In the genomic region with DNA sequence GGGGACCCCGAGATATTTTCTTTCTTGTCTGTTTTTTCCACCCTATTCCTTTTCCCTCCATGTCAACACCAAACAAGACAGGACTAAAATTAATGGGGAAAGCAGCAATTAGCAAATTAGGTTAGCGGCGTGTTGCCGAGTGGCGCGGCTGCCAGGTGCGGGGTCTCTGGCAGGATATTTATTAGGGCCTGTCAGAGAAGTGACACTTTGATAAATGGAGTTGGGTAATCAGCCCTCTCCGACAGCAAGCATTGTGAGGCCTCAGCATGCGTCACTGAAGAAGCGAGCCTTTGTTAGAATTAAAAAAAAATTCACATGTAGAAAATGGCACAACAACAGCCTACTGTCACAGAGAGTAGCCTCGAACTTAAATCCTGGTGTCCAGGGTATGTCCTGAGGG, we compare ENCODE assay signal across 24 mouse cellular contexts.
A peak's percentile ranks its signal among the peaks of the same experiment; 100 is the strongest.
DNase-seq lines count a peak whose midpoint lies in the region; ATAC-seq and TF ChIP-seq lines count a peak whose summit lies in the region.
"Had no signal": no experiment of that assay in that cellular context is flagged by ENCODE, and none has a peak within 500 bp of the region (broad histone marks: within the 10 kb centered on the region; RNA-seq: fewer than 3 reads in every experiment).

No protein-coding gene starts in this region.

- no peaks in the 10 kb centered on the region for H3K36me3 ChIP-seq in midbrain, postnatal 0 days (ENCODE audit: insufficient read depth, low read length)
- H3K36me3 ChIP-seq in midbrain, embryonic 14.5 days (ENCODE audit: control insufficient read depth, insufficient read depth, low read length) = no peaks in the 10 kb centered on the region
- H3K36me3 ChIP-seq in forebrain, embryonic 13.5 days (ENCODE audit: poor library complexity, severe bottlenecking) = no peaks in the 10 kb centered on the region
- H3K36me3 ChIP-seq in hindbrain, embryonic 11.5 days (ENCODE audit: control insufficient read depth, insufficient read depth, low read length) = no peaks in the 10 kb centered on the region
- H3K36me3 ChIP-seq in midbrain, embryonic 13.5 days = no peaks in the 10 kb centered on the region
- H3K36me3 ChIP-seq: embryonic facial prominence, embryonic 15.5 days; heart, embryonic 12.5 days; hindbrain, embryonic 15.5 days; limb, embryonic 15.5 days; liver, embryonic 15.5 days had no signal

- H3K4me3 ChIP-seq in midbrain, postnatal 0 days (ENCODE audit: low read depth, low read length) = no peak overlapping the region
- no peak overlapping the region for H3K4me3 ChIP-seq in midbrain, embryonic 14.5 days (replicated peaks; ENCODE audit: low read depth, low read length)
- no peak overlapping the region for H3K4me3 ChIP-seq in forebrain, embryonic 13.5 days
- H3K4me3 ChIP-seq in hindbrain, embryonic 11.5 days (ENCODE audit: low read depth, low read length) = no peak overlapping the region
- no peak overlapping the region for H3K4me3 ChIP-seq in midbrain, embryonic 13.5 days (replicated peaks)
- H3K4me3 ChIP-seq: embryonic facial prominence, embryonic 15.5 days; heart, embryonic 12.5 days; hindbrain, embryonic 15.5 days; limb, embryonic 15.5 days; liver, embryonic 15.5 days had no signal

- H3K27me3 ChIP-seq in midbrain, postnatal 0 days (ENCODE audit: insufficient read depth, low read length) = no peaks in the 10 kb centered on the region
- no peaks in the 10 kb centered on the region for H3K27me3 ChIP-seq in midbrain, embryonic 14.5 days (ENCODE audit: control insufficient read depth, insufficient read depth, low read length)
- H3K27me3 ChIP-seq in forebrain, embryonic 13.5 days = no peaks in the 10 kb centered on the region
- no peaks in the 10 kb centered on the region for H3K27me3 ChIP-seq in hindbrain, embryonic 11.5 days (ENCODE audit: control insufficient read depth, insufficient read depth, low read length)
- H3K27me3 ChIP-seq in midbrain, embryonic 13.5 days = no peaks in the 10 kb centered on the region
- H3K27me3 ChIP-seq: embryonic facial prominence, embryonic 15.5 days; heart, embryonic 12.5 days; hindbrain, embryonic 15.5 days; limb, embryonic 15.5 days; liver, embryonic 15.5 days had no signal

- DNase-seq in midbrain, postnatal 0 days (ENCODE audit: low spot score) = peak; percentile 26
- no peak for DNase-seq in midbrain, embryonic 14.5 days
- DNase-seq in hindbrain, embryonic 11.5 days (ENCODE audit: low spot score) = peak; percentile 26
- peak; percentile 9 for DNase-seq in mesoderm, embryonic 11.5 days (ENCODE audit: low read depth, low spot score)
- DNase-seq in kidney, postnatal 10 days = no peak
- DNase-seq in adrenal gland, postnatal 25 days = no peak
- DNase-seq: adrenal gland, postnatal 14 days; cerebellum, adult 11-12 months; cerebellum, postnatal 14 days; gastrocnemius, postnatal 14 days; heart, adult 18-20 months; heart, postnatal 10 days; kidney, postnatal 4 days; left cerebral cortex, postnatal 4 days; lung, postnatal 4 days had no signal

- H3K9me3 ChIP-seq in midbrain, postnatal 0 days (ENCODE audit: low read length) = no peaks in the 10 kb centered on the region
- no peaks in the 10 kb centered on the region for H3K9me3 ChIP-seq in midbrain, embryonic 14.5 days (ENCODE audit: control insufficient read depth, low read length)
- H3K9me3 ChIP-seq in forebrain, embryonic 13.5 days (replicated peaks) = no peaks in the 10 kb centered on the region
- no peaks in the 10 kb centered on the region for H3K9me3 ChIP-seq in hindbrain, embryonic 11.5 days (ENCODE audit: control insufficient read depth, low read length)
- no peaks in the 10 kb centered on the region for H3K9me3 ChIP-seq in midbrain, embryonic 13.5 days
- H3K9me3 ChIP-seq: embryonic facial prominence, embryonic 15.5 days; hindbrain, embryonic 15.5 days; limb, embryonic 15.5 days; liver, embryonic 15.5 days had no signal

- TF ChIP-seq CTCF in midbrain, postnatal 0 days (IDR thresholded peaks at IDR 0.05) = no peak

- no peak overlapping the region for H3K27ac ChIP-seq in midbrain, postnatal 0 days (ENCODE audit: low read depth, low read length)
- H3K27ac ChIP-seq in midbrain, embryonic 14.5 days (replicated peaks; ENCODE audit: low read depth, low read length) = no peak overlapping the region
- H3K27ac ChIP-seq in forebrain, embryonic 13.5 days = no peak overlapping the region
- no peak overlapping the region for H3K27ac ChIP-seq in hindbrain, embryonic 11.5 days (ENCODE audit: low read depth, low read length)
- H3K27ac ChIP-seq in midbrain, embryonic 13.5 days = no peak overlapping the region
- H3K27ac ChIP-seq: embryonic facial prominence, embryonic 15.5 days; hindbrain, embryonic 15.5 days; limb, embryonic 15.5 days; liver, embryonic 15.5 days; stomach, postnatal 0 days had no signal

- WGBS in midbrain, postnatal 0 days = 80% methylated on average over 11 of the region's 11 CpGs
- 81% methylated on average over 11 of the region's 11 CpGs for WGBS in midbrain, embryonic 14.5 days
- WGBS in forebrain, embryonic 13.5 days = 36% methylated on average over 11 of the region's 11 CpGs
- 42% methylated on average over 11 of the region's 11 CpGs for WGBS in hindbrain, embryonic 11.5 days
- WGBS in midbrain, embryonic 13.5 days = 84% methylated on average over 11 of the region's 11 CpGs

- no peak overlapping the region for H3K4me2 ChIP-seq in midbrain, postnatal 0 days (ENCODE audit: low read depth, low read length, poor library complexity, severe bottlenecking)
- H3K4me2 ChIP-seq in midbrain, embryonic 14.5 days (ENCODE audit: low read length) = no peak overlapping the region
- no peak overlapping the region for H3K4me2 ChIP-seq in forebrain, embryonic 13.5 days
- no peak overlapping the region for H3K4me2 ChIP-seq in hindbrain, embryonic 11.5 days (replicated peaks; ENCODE audit: low read depth, low read length)
- H3K4me2 ChIP-seq in midbrain, embryonic 13.5 days (replicated peaks) = no peak overlapping the region
- H3K4me2 ChIP-seq: embryonic facial prominence, embryonic 15.5 days; heart, embryonic 12.5 days; hindbrain, embryonic 15.5 days; limb, embryonic 15.5 days; liver, embryonic 15.5 days had no signal

- no peaks in the 10 kb centered on the region for H3K4me1 ChIP-seq in midbrain, postnatal 0 days (ENCODE audit: insufficient read depth, low read length)
- H3K4me1 ChIP-seq in midbrain, embryonic 14.5 days (ENCODE audit: control insufficient read depth, insufficient read depth, low read length) = no peaks in the 10 kb centered on the region
- peaks cover 12% of the 10 kb centered on the region for H3K4me1 ChIP-seq in forebrain, embryonic 13.5 days
- no peaks in the 10 kb centered on the region for H3K4me1 ChIP-seq in hindbrain, embryonic 11.5 days (replicated peaks; ENCODE audit: control insufficient read depth, insufficient read depth, low read length)
- no peaks in the 10 kb centered on the region for H3K4me1 ChIP-seq in midbrain, embryonic 13.5 days (replicated peaks)
- H3K4me1 ChIP-seq: embryonic facial prominence, embryonic 15.5 days; heart, embryonic 12.5 days; limb, embryonic 15.5 days; liver, embryonic 15.5 days had no signal

- H3K9ac ChIP-seq in midbrain, postnatal 0 days (replicated peaks; ENCODE audit: low read length, poor library complexity, severe bottlenecking) = no peak overlapping the region
- no peak overlapping the region for H3K9ac ChIP-seq in midbrain, embryonic 14.5 days (replicated peaks; ENCODE audit: low read length)
- no peak overlapping the region for H3K9ac ChIP-seq in forebrain, embryonic 13.5 days
- no peak overlapping the region for H3K9ac ChIP-seq in hindbrain, embryonic 11.5 days (ENCODE audit: low read depth, low read length)
- no peak overlapping the region for H3K9ac ChIP-seq in midbrain, embryonic 13.5 days (replicated peaks)
- H3K9ac ChIP-seq: embryonic facial prominence, embryonic 15.5 days; heart, embryonic 12.5 days; hindbrain, embryonic 15.5 days; limb, embryonic 15.5 days; liver, embryonic 15.5 days had no signal

- ATAC-seq in midbrain, postnatal 0 days (ENCODE audit: low FRiP score) = no peak
- ATAC-seq in midbrain, embryonic 14.5 days (ENCODE audit: low FRiP score, low TSS enrichment) = no peak
- ATAC-seq in forebrain, embryonic 13.5 days = peak; percentile 78
- peak; percentile 64; the same call in 1 of the 2 replicates for ATAC-seq in hindbrain, embryonic 11.5 days (ENCODE audit: low FRiP score)
- ATAC-seq in midbrain, embryonic 13.5 days = no peak
- ATAC-seq: intestine, embryonic 16.5 days had no signal

Comparison
In these comparisons a context has a peak if more than half of its experiments do, and no peak if none do; other contexts are left out.
1. DNase-seq: peak in midbrain, postnatal 0 days (single experiment), hindbrain, embryonic 11.5 days (single experiment) and mesoderm, embryonic 11.5 days (single experiment); none in midbrain, embryonic 14.5 days (single experiment), kidney, postnatal 10 days (single experiment) and adrenal gland, postnatal 25 days (single experiment).
2. ATAC-seq: peak in forebrain, embryonic 13.5 days (single experiment) and hindbrain, embryonic 11.5 days (single experiment); none in midbrain, postnatal 0 days (single experiment), midbrain, embryonic 14.5 days (single experiment) and midbrain, embryonic 13.5 days (single experiment).